Mouse (Mus musculus) ES-E14 (cell line): ENCODE results near the gene Actb.

ENCODE experiments used
- CHD2 ChIP-seq: IDR thresholded peaks from 2 replicates; pipeline ENCODE4 v1.6.1; 2014; ENCODE audit warnings: mild to moderate bottlenecking, low read depth, low read length, inconsistent platforms
- MAFK ChIP-seq: IDR thresholded peaks from 2 replicates; pipeline ENCODE4 v1.6.1; 2014; ENCODE audit warnings: mild to moderate bottlenecking, low read depth, low read length, inconsistent platforms; ENCODE audit not compliant: insufficient read depth
- ZC3H11A ChIP-seq: IDR thresholded peaks from 2 replicates; pipeline ENCODE4 v1.6.1; 2012; ENCODE audit warnings: low read depth, mild to moderate bottlenecking, inconsistent platforms, low read length, borderline replicate concordance
- ZNF384 ChIP-seq: IDR thresholded peaks from 2 replicates; pipeline ENCODE4 v1.6.1; 2012; ENCODE audit warnings: low read depth, low read length, inconsistent platforms

DNA sequence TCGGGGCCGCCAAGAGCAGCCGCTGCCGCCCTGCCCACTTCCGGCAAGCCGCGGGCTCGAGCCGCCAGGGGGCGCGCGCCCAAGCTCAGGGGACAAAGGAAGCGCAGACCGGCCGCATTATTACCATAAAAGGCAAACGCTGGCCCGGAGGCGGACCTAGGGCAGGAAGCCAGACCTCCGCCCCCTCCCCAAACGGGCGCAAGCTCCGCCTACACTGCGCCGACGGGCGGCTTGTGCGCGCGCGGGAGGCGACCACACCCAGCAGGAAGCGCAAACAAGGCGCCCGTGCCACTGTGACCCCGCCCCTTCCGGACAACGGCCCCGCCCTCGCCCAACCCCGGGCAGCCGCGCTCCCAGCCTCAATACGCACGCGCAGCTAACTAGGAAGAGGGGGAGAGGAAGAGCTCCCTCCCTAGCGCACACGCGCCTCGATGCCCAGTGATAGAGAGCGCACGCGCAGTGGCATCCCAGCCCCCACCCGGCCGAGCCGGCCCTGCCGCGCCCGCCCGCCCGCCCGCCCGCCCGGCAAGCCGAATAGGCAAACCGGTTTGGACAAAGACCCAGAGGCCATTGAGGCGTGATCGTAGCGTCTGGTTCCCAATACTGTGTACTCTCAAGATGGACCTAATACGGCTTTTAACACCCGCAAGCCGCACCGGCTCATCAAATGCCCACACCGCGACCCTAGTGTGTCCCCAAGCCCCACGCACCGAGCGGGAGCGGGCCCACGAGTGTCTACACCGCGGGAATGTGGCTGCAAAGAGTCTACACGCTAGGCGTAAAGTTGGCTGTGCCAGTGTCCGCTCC, 626 bp downstream of the Actb start:
- TF ChIP-seq MAFK: no peak
- no peak for TF ChIP-seq ZC3H11A
- no peak for TF ChIP-seq CHD2
- TF ChIP-seq ZNF384: no peak
